Mouse (Mus musculus) heart, postnatal 4 days (tissue): ENCODE data around the gene Fam198b. TPM values are rescaled to one million over a fixed set of nuclear protein-coding genes. Genes with fewer than 3 reads are reported as not detected.

Source experiments
- DNase-seq: peaks from one replicate; pipeline ENCODE4 v3.0.0; 2021
- total RNA-seq, 2 experiments: library from RNA; stranded (reverse); gene quantifications; 2 replicates each; pipeline ENCODE4 v1.2.3; 2021

The Fam198b gene
- 100 to 1,000 TPM; 116 to 133 TPM for total RNA-seq

DNA sequence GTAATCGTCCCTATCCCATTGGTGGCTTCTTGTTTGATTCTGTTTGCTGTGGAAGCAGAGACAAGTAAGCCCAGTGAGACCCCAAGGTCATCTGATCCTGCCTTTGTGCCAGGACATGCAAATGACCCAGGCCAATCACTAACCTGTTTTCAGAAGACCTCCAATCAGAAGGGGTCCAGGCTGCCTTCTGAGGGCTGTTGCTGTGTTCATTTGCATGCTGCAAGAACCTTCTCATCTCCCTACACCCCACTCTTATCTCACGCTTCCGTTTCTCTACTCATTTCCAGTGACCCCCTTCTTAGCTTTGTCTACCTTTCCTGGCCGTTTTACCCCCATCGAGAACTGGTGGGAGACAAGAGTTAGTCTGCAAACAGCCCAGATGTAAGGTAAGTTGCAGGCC lies at the start of gene Fam198b:
TSS of gene Fam198b (plus strand) at position 229 of the 400 bp plus-strand sequence.
- peak; percentile 33 for DNase-seq

DNA sequence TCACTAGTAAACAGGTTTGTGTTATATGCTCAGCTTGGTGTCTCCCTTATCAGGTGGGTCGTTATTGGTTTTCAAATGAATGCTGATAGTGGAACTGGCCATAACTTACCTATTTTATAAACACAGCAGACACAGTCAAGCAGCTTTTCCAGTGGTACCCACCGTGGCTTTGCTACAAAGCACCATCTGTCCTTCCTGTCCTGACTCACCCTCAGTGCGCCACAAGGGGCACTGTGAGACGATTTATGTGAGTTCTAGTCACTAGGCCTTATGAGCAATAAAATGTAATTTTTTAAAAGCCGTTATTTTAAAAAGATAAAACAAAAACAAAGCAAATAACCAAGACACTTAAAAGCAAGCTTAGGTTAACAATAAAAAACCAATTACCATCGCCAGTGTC lies 45.6 kb upstream of the Fam198b start:
- DNase-seq, result no peak

DNA sequence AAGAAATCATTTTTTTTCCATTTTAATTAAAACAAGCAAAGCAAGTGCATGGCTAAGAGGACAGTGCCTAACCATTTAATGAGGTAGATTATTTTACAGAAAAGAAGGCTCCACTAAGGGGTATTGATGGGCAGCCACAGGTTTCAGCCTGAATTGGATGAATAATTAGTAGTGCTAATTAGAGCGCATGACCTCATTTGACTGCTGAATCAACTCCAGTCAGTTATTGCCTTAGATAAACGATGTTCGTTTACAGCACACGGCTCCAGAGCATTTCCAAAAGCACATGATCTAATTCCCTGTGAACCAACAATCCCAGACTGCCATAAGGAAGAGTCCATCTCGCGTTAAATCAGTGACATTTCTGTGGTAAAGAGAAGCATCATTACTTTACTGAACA lies 42.9 kb upstream of the Fam198b start:
- no peak for DNase-seq

DNA sequence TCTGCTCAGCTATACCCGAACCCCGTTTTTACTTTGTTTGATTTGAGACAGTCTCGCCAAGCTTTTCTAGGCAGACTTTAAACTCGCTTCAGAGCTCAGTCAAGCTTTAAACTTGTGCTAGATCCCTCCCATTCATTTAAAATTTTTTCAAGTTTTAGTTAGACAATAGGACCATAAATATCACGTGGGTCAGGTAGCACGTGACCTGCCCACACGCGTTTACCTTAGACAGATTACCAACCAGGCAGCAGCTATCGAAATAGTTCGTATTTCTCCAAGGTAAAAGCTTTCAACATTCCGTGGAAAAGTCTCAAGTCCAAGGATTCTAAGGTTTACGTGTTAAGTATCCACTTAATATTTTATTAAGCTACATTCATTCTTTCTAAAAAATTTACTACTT lies 42.2 kb upstream of the Fam198b start:
- DNase-seq, result peak; percentile 65

DNA sequence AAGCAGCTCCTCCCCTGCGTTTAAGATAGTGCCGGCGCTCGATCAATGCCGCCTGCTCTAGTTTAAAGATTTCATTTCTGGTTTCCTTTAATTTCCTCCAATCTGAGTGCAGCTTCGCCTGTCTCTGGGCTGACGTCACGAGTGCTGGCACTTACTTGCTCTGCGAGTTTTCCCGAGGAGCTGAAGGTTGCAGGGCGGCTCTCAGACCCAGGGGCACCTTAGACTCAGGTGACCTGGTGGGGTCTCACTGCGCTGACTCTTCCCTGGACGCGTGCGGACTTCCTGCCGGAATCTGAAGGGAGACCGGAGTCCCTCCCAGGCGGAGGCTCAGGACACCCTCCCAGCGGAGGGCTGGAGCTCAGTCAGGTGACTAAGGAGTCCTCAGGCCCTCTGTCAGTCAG lies 41.7 kb upstream of the Fam198b start:
- peak; percentile 68 for DNase-seq

DNA sequence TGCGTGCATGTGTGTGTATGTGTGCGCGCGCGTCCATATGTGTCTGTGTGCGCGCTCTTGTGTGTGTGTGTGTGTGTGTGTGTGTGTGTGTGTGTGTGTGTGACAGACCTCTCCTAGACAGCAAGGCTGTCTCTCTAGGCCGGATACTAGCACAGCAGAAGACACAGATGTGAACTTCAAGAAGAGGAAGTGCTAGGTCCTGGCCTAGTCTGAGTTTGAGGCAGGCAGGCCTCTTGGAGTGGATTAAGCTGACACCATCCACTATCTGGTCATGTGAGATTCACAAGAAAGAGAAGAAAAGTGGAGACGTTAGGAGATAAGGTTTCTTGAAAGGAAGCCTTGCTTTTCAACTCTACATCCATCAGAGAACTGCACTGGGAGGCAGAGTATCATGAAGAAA lies 40.3 kb upstream of the Fam198b start:
- no peak for DNase-seq

DNA sequence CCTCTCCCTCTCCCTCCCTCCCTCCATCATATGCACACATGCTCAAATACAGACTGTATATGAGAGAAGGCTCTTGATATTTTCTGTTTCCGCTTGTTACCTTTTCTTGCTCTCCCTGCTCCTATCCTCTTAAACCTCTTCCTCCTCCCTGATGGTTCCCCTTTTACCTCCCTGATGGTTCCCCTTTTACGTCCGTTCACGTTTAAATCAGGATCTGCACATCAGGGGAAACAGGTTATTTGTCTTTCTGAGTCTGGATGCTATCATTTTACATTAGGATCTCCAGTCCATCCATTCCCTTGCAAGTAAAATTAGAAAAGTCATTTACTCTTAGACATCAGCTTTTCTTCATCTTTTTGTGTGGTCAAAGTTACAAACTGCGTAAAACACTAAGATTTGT lies 37.7 kb upstream of the Fam198b start:
- no peak for DNase-seq

DNA sequence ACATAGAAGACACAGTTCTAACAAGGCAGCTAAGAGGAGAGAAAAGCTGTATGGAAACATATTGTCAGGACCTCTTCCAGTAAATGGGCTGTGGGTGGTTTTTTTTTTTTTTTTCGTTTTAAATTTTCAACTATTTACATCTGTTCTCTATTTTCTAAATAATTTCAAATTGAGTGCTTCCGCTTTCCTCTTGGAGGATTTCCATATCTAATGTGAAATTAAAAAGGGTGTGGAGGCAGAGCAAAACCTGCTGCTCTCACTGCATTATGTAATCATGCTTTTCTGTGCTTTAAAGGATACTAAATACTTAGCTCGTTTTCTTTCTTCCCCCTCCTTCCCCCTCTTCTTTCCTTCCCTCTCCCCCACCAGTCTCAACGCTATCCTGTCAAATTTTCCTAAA lies 35.5 kb upstream of the Fam198b start:
- no peak for DNase-seq

DNA sequence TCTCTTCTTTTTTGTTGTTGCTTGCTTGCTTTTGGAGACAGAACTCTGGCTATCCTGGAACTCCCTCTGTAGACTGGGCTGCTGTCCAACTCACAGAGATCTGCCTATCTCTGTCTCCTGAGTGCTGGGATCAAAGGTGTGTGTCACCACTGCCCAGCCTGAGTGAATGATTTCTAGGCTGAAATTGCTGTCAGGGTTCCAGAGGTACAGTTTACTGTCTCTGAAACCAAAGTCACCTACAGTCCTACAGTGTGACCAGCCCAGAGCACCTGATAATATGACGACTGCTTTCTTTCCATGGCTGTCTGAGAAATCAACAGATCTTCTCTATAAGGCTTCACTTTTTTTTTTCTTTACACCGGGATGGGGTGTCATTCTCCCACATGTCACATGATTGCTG lies 34.7 kb upstream of the Fam198b start:
- no peak for DNase-seq

DNA sequence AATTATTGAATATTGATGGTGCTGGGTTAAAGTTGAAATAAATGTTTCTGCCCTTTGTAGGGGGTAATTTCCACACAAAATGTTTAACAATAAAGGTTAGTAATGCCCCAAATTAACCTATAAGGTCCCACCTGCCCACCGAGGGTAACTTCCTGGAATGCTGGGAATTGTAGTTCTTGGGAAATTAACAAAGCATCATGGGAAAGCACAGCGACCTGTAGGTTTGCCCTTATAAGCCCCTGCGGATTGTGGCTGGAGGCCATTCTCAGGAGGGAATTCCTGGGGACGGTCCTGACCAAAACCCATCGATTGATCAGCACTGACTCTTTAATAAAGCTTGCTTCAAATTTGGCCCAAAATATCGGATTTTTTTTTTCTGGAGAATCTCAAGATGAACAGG lies 33.7 kb upstream of the Fam198b start:
- no peak for DNase-seq

DNA sequence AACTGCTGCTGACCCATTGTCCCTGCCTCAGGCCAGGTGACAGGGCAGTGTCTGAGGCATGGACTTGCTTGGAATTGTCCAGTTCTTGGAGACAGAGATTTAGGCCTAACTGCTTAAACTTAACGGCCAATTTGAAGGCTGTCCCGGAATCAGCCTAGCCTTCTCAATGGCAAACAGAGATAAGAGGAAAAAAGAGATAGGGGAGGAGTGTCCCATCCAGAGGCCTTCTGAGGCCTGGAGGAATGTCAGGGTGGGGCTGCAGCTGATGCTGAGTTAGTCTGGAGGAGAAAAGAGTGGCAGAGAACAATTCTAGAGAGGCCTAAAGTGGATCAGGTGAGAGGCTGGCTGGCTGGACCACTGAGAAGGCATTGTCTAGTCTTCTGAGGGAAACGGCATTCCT lies 32.2 kb upstream of the Fam198b start:
- DNase-seq, result no peak

DNA sequence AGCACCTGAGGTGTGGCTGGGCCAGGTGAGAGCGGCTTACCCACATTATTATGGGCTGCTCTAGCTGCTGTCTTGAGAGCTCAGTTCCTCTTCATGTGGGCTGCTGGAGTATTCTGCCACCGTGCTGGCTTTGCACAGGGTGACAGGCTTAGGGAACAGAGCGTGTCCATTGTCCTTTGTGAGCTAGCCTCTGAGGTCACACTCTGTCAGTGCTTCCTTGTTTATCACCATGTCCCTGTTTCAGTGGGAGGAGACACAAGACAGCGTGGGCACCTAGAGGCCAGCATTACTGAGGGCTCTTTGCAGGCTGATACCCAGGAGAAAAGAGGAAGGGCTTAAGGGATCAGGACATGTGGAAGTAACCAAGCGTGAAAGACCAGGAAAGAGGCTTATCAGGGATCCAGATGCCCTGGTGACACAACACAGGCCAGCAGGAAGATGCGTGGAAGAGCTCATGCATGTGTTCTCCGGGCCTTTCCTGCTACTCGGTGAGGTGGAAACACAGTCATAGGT lies 31.6 kb upstream of the Fam198b start, which contains the start of gene Tmem144:
TSS of gene Tmem144 (minus strand) at position 120 of the 513 bp plus-strand sequence.
- no peak for DNase-seq

DNA sequence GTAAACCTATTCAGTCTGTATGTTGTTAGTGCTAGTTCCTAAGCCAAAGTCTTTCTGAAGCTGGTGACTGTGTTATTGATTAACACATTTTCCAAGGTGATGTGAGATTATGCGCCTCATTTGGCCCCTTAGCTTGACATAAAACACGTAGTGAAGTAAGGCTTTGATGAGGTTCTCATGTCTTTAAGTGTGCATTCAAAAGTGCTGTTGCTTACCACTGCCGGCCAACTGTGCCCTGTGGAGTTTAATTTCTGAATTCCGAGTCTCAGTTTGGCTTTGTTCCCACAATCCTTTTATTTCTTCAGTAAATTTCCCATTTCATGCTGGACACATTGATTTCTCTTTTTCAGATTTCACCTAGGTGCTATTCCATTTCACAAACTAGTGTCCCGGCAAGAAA lies 26.6 kb upstream of the Fam198b start:
- DNase-seq, result no peak

DNA sequence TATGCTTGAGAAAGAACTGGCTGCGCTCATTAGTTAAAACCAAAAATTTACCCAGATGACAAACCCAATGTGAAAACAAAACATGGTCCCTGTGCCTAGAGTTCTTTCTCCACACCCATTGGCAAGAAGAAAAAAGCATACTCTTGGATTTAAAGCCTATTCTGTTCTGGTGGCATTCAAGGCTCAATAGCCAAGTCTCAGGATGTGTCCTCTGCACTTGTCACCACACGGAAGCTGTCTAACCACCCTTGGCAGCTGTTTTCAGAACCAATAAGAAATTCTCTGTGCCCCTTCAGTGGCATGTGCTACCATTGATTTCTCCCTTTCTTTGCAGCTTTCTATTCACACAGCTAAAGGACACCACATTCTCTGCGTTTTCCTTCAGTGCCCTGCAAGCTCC lies 26.1 kb upstream of the Fam198b start:
- no peak for DNase-seq

DNA sequence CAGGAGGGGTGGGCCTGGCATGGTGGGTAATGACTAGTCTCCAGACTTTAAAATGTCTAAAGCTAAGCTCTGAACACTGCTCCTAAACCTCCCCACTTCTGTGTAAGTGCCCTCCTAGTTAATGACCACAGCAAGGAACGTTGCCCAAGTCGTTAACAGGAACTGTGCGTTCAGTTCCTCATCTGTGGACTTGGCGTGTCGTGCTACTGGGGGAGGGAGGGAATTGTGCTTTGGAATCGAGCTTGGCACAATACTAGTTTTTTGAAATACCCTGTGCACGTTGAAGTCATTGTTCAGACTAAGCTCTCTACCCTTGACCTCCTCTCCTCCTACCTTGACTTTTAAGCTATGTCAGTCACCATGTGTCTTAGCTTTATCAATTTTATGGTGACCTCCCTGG lies 19.5 kb upstream of the Fam198b start:
- no peak for DNase-seq

DNA sequence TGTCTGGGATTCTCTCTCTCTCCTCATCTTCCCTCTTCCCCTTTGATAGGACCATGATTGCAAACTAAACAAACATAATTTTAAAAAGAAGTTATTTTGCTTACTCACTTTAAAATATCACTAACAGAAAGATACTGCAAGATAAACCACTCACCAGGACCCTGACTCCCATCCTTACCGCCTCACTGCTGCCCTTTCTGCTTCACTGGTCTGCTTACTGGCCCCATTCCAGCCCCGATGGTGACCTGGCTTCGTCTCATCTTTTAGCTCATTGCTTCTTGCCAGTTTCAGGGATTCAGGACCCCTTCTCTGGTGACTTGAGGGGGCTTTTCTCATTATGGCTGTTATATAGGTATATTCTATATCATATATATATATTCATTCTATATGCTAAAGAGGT lies 18.2 kb upstream of the Fam198b start:
- DNase-seq, result no peak

DNA sequence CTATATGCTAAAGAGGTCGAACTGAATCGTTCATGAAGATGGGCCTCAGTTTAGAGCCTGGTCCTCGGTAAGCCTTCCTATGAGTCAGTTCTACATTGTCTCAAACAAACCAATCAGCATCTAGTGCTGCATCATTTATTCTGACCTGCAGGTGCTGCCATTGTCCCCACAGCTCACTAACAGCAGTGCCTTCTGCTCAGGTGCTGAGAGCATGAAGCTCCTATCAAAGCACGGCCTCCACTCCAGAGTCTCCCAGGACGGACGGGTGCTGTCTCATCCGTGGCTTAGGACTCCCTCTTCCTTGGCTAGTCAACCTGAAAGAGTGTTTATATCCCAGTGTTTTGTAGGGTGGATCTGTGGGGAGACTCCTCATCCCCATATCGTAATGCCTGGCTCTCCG lies 17.8 kb upstream of the Fam198b start:
- DNase-seq, result no peak

DNA sequence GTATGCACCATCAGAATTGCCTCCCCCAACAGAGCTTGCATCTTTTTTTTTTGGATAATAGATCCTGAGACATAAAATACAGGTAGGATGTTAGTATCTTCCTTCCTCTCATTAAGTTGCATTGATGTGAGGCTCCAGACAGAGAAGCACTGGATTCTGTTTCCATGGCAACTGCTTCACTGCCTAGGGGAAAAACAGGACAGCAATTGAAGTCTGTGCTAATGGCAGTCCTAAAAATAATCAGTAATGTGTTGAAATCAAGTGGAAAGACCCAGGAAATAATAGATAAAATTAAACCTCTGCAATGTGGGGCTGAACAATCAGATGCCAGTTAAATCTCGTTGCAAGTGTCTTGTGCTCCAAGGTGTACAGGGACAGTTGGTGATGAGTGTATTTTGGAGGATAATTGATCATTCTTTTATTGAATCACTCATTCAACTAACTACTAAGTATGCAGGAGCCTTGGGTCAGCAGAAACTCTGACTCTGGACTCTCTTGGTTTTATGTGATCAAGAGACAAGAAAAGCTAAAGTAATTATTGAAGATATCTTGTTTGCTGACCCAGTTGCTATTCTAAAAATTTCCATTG lies 17.1 kb upstream of the Fam198b start:
- DNase-seq, result no peak

DNA sequence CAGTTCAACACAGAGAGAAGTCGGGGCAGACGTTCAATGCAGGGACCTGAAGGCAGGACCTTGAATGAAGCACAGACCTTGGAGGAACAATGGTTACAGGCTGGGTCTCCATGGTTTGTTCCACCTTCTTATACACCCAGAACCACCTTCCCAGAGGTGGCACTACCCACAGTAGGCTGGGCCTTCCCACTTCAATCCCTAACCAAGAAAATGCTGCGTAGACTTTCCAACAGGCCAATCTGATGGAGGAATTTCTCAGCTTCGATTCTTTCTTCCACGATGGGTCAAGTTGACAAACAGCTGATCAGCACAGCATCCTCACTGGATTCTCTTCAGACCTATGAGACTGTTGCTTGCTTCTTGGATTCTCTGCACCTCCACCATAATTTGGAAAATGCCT lies 8.9 kb upstream of the Fam198b start:
- DNase-seq, result no peak

DNA sequence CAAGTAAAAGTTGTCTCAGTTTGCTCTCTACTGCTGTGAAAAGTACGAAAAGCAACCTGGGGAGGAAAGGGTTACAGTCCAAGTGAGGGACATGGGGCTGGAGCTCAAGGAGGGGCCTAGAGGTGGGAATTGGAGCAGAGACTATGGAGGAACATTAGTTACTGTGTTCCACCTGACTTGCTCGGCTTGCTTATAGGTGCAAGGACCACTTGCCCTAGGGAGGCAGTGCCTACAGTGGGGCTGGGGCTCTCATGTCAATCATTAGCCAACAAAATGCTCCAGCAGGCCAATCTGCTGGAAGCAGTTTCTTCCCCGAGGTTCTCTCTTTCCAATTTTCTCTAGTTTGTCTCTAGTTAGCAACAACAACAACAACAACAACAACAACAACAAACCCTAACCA lies 6.0 kb upstream of the Fam198b start:
- no peak for DNase-seq

DNA sequence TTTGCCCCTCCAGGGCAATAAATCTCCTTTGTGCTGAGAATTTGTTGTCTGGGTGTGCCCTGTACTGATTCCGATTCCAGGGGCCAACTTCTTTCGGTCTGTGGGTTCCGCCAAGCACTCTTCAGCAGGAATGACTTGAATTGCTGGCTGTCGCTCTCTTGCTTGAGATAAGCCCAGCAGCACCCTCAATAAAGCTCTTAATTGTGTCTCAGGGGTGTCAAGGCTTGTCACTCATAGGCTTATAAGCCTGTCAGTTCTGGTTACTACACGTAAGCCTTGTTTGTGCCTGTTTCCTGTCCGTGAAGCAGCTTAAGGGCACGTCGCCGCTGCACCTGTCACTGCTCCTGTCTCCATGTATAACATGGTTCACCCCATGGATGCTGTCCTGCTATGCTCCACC lies 5.1 kb upstream of the Fam198b start:
- DNase-seq, result no peak

DNA sequence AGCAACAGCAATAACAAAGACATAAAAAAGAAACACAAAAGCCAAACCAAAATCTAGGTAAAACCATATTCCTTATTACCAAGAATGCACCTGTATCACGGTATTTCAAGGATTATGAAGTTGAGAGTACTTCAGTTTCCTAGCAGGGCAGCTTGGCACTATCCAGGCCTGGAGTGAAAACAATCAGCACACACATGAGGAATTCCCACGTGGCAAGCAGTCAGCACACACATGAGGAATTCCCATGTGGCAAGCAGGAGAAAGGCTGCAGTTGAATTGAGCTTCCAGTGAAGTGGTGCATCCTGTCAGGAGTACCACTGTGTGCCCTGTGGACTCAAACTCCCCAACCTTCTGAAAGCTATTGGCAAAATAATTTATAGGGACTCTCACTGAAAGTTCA lies 2.7 kb upstream of the Fam198b start:
- no peak for DNase-seq

DNA sequence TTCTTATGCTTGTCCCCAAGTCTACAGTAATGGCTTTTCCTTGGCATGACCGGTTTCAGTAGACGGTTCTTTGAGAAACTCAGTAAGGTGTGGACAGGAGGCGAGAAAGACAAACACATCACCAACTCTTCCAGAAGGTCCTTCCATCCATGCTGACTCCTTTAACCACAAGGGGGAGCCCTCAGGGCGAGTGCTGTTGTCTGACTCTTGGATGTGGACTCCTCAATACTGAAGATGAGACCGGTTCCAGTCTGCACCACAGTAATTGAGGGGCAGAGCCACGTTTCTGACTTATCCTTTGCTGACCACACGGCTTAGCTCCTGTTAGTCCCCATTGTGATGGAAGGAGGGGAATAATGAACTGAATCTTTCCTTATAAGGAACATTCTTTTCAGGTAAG lies 1.2 kb upstream of the Fam198b start:
- peak; percentile 86 for DNase-seq

DNA sequence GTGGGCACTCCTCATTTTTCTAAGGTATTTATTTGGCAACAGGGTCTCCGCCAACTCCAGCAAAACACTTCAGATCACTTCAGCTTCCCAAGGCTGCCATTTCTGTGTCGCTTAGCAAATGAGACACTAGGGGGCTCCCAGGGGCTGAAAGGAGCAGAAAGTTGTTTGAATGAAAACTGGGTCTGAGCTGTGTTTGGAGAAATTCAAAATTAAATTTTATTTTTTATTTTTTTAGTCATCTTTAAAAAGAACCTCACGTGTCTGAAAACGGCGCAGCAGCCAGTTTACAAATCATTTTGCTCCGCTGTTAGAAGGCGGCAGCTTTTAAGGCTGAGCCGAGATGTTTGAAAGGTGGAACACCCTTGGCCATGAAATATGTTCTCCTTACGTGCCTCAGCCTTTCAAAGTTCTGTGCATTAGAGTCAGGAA lies 442 bp downstream of the Fam198b start:
- DNase-seq, result peak; percentile 86
